Mouse (Mus musculus) urinary bladder, adult 18-20 months (tissue): ENCODE results near the gene Hist1h2bj.
A peak's percentile ranks its signal among the peaks of the same experiment; 100 is the strongest.
"Not testable (repeated sequence)": the region's sequence is repeated elsewhere in the genome, so short reads cannot be mapped to it uniquely, and the experiment has no call there.

Experiments used
- DNase-seq, 2 experiments: peaks; one replicate each; pipeline ENCODE4 v3.0.0; 2022; ENCODE audit warnings: low spot score in 2 of 2, mixed read lengths in 2 of 2

The Hist1h2bj gene

DNA sequence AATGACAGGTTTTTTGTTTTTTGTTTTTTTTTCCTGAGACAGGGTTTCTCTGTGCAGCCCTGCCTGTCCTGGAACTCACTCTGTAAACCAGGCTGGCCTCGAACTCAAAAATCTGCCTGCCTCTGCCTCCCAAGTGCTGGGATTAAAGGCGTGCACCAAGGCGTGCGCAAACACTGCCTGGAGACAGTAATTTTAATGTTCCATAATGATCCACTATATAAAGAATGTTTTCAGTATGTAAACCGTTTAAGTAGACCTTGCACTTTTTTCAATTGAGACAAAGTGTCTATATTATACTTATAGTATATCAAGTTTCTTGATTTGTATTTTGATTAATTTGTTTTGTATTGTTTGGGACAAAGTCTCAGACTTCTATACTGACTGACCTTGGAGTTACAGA is 3.6 kb upstream of the Hist1h2bj start:
- no peak for DNase-seq

DNA sequence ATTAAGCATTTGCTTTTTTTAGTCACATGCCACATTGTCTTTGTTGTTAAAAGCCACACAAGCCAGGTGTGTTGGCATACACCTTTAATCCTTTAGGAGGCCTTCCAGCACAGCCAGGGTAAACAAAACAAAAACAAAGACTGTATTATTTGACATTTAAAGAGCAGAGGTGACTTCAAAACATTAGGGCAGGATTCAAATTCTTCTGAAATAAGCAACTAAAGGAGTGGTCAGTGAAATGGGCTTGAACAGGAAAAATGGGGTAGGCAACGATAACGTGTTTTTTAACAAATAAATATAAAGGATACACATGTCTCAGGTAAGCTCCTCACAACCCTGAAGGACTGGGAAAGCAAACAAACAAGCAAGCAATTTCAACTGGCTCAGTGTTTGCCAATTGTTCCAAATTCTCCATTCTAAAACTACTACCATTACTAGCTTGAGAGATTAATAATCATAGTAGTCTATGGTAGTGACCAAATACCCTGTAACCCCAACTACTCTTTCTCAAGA is 3.0 kb upstream of the Hist1h2bj start:
- DNase-seq, result no peak

DNA sequence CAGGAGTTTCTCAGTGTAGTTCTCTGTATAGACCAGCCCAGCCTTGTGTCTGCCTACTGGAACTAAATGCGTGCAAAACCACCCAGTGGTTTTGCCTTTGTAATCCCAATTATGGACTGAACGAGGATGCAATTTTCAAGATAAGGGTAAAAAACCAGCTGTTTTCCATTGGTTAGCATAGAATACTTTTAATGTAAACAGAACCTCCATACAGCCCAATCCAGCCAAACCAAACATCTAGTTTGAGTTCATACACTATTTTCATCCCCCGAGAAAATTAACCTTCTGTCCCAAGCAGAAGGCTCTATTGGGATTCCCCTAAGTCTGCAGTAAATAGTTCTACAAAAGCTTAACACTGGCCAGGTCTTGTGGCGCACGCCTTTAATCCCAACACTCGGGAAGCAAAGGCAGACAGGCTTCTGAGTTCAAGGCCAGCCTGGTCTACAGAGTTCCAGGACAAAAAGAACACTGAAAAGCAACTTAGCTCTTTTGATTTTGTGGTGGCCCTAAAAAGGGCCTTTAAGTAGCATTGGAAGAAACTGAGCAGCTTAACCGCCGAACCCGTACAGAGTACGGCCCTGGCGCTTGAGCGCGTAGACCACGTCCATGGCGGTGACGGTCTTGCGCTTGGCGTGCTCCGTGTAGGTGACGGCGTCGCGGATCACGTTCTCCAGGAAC is 2.4 kb upstream of the Hist1h2bj start:
- DNase-seq, result no peak

DNA sequence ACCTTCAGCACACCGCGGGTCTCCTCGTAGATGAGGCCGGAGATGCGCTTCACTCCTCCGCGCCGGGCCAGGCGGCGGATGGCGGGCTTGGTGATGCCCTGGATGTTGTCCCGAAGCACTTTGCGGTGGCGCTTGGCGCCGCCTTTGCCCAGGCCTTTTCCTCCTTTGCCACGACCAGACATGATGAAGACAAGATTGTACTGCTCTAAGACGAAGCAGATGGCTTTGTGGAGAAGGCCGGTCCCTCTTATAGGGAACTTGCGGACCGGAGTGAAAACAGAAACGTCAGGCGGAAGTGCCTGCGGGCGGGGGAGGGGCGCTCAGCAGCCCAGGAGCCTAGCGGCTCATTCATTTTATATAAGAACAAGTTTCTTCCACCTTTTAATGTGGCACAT is 1.9 kb upstream of the Hist1h2bj start, which contains the start of gene Hist1h4i:
Hist1h4i (minus strand) TSS at position 221 of the 395 bp plus-strand sequence.
- DNase-seq, result peak; percentile 92 to 94

DNA sequence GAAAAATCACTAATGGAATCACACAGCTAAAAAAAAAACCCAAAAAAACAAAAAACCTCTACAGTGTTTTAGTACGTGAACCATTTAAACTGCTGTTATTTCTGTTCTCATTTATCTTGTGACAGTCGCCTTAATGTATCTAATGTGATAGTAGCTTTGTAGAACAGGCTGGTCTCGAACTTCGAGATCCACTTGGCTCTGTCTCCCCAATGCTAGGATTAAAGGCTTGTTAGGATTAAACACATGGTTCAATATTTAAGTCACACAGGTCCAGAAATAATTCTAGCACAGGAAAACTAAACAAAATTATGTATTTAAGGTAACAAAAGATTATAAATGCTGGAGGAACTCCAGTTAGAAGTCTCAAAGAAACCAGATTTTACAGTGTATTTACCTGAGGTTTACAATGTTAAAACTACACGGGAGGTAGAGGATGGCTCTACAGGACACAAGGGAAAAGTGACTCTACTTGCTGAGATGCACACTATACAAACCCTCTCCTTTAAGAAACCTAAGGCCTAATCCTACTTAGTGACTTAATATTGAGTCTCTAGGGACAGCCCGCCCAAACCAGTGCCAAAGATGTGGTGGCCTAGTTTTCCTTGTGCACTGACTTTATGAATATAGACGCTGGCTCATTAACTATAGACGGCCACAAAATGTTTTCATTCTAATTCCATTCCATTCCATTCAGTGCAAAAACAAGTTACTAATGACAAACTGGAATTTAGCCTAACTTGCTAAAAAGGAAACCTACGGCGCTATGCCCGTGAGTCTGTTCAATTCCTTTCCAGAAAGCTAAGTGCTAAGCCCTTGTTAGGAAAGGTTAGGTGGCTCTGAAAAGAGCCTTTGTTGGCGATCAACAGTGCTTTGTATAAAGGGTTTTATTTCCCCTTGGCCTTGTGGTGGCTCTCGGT is 1.1 kb upstream of the Hist1h2bj start:
- DNase-seq, result no peak

DNA sequence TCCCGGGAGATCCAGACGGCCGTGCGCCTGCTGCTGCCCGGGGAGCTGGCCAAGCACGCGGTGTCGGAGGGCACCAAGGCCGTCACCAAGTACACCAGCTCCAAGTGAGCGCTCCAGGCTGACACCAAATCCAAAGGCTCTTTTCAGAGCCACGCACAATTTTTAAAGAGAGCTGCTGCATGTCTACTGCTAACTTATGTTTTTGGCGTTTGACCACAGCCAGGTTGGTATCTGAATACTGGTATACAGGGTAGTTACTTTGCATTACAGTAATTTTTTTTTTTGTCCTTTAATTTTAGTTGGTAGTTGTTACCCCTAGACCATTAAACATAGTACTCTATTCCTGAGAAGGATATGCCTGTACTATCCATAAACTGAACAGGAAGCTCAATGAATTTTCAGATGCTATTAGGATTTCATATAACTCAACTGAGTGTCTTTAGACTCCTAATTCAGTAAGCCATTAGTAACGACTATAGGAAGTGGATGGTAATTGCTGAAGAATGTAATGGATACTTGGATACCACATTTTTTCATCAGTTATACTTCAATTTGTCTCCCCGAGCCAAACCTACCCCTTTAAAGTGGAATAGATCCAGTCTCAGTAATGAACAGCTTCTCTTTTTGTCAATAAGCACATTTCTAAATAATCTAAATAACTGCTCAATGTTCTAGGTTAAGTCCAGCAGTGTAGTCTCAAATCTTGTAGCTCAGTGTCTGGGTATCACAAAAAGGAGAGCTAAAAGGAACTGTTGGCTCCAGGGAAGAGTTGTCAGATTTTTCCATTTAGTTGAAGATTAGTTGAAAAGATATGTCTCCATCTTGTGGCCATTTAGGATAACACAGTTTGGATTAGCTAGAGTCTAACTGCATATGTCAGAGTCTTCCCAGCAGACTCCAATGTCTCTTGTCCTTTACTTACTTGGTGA is 753 bp downstream of the Hist1h2bj start:
- DNase-seq, result no peak

DNA sequence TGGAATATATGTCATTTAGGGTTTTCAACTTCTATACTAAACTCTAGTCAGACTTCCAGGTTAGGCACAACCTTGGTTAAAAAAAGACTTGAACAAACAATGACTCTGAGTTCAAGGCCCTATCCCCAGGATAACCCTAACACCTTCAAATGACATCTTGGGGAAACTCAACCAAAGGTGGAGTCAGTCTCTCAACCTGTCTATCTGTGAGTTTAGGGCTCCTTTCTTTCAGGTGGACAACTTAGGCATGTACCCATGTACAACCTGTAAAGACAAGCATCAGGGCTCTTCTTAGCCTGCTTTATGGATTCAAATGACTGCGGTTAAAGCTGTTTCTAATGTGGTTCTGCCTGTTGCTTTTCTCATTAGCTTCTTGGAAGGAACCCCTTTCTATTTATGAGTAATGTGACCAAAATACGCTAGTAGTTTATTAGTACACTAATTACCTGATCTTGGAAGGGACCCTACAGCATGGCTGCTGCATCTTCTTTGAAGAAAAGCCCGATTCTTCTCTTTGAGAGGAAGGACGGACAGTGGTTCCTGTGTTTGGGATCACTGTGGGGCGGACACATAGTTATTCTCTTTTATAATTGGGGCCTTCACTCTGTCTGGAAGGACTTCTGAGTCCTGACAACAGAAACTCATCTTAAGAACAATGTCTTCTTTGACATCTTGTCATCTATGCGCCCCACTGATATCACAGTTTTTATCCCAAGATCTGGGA is 1.6 kb downstream of the Hist1h2bj start:
- DNase-seq, result no peak

DNA sequence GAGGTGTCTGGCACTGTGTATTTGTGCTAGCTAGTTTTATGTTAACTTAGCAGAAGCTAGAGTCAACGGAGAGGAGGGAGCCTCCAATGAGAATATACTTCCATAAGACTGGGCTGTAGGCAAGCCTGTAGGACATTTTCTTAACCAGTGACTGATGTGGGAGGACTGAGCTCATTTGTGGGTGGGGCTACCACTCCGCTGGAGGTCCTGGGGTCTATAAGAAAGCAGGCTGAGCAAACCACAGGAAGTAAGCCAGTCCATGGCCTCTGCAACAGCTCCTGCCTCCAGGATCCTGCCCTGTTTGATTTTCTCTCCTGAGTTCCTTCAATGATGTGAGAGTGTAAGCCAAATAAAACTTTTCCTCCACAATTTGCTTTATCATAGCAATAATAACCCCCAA is 2.3 kb downstream of the Hist1h2bj start:
- DNase-seq, result no peak

DNA sequence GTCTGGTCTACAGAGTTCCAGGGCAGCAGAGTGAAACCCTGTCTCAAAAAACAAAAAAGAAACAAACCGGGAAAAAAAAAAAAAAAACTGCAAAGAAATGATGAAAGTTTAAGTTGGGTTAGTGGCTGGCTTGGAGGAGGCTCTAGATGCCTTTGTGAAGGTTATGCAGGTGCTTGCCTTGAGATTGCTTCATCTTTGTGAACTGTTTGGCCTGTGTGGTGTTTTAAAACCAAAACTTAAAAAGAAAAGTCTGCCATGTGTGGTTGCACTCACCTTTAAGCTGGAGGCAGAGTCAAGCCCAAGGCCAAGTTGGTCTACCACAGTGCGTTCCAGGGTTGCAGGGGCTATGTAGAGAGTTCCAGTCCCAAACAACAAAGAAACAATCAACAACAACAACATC is 6.0 kb downstream of the Hist1h2bj start:
- DNase-seq, result no peak

DNA sequence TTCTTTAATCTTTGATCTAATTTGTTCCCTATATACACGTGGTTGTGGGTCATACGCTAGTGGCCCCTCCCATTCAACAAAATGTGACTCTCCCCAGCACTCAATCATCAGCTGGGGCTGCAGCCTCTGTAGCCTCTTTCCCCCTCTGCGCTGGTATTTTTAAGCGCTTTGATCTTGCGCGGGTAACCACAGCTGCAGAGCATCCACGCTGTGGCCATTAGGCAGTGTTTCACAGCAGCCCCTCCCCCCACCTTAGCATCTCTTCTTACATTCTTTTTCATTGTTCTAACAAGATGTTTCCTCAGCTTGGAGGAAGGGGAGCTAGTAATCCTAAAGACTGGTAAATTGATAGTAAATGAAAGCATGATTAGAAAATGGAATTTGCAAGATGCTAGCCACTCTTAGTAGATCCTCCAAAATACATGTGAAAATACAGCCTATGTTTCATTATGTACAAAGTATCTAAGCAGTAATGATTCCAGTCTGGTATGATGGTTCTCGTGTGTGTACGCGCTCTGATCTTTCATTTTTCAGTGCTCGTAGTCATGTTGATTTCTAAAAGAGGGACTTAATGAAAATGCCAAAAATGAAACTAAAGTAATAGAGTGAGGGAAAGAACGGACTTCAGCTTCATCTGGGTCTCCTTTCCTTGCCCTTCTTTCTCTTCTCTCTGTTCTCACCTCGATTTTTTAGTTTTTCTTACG is 6.9 kb downstream of the Hist1h2bj start:
- DNase-seq, result no peak

DNA sequence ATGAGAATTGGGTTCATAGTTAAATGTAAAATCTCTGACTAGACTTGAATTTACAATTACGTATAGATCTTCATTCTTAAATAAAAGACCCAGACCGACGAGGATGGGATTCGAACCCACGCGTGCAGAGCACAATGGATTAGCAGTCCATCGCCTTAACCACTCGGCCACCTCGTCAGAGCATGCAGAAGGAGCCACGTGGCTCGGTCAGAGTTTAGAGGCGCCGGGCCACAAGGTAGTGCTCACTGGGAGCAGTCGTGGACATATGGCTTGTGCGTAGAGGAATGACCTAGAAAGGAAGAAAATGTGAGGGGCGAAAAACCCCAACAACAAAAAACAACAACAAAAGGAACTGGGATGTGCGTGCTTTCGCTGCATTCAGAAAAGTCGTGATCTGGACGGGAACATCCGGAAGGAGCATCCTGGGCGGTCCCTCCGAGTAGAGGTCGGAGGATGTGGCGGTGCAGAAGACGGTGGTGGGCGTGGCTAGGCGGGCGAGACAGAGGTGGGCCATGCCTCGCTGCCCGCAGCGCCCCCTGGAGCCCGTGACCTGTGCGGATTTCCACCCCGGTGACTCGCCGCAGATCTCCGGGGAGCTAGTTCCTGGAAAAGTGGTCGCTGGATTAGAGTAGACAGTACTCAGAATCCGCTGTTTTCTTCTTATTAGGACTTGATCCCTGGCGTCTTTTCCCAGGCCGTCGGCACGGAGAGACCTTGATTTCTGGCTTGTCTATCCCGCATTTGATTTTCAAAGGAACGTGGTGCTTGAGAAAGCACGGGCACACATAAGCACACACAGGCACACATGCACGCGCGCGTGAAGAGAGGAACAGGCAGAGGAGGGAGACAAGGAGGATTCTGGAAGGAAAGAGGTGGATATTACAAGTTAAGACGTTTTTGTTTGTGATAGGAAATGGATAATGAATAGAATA is 7.8 kb downstream of the Hist1h2bj start:
- DNase-seq, result peak; percentile 73 to 78

DNA sequence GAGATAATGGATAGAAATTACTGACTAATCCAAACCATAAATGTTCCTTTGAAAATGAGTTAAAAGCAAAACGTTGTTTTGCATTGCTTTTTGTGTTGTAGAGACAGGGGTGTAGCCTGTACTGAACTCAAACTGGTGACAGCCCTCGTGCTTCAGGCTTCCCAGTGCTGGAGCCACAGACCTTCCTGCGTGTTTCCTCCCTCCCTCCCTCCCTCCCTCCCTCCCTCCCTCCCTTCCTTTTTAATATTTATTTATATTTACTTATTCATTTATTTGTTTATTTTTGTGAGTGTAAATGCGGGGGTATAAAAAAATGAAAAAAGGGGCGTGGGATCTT is 8.5 kb downstream of the Hist1h2bj start:
- no peak for DNase-seq

DNA sequence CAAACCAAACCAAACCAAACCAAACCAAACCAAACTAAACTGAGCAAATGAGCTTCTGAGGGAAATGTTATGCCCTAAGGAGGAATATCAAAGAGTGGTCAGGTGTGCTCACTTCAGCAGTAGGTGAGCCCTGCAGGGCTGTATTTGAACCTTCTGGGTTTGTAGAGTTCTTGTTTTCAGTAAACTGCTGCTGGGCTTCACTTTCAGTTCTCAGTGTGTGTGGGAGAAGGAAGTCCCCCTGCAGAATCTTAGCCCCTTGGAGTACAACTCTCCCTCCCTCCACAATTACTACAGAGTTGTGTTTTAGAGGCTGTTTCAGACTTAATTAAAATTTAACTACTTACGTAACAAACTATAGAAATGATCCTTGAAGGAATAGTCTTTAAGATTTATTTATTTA is 10.7 kb downstream of the Hist1h2bj start:
- DNase-seq, result no peak

DNA sequence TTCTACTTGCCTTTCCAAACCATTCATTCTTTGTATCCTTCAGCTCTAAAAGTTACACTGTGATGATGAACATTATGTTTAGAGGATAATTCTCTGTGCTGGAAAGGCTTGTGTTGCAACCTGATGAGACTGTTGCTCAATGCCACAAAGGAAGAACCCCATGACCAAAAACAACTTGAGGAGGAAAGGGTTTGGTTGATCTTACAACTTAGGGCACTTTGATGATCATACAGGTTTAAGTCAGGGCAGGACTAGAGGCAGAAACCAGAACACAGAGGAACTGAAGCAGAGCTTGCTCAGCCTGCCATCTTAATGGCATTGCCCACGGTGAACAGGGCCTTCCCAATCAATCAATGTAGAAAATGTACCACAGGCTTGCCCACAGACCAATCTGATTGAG is 18.4 kb downstream of the Hist1h2bj start:
- no peak for DNase-seq

DNA sequence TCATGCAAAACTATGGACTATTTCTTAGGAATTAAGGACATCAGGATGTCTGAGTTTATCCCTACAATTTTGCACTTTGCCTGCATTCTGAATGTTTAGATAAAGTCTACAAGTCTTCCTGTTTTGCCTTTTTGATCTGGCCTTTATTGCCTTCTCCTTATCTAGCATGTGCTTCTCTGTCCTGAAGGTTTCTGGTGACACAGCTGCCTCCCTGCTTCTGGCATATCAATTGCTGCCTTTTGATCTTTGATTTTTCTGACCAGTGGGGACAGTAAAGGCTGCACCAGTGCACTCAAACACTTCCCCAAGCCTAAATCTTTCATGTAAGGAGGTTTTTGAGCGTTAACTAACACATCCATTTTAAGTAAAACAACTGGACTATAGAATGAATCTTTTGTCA is 20.5 kb downstream of the Hist1h2bj start:
- DNase-seq, result no peak

DNA sequence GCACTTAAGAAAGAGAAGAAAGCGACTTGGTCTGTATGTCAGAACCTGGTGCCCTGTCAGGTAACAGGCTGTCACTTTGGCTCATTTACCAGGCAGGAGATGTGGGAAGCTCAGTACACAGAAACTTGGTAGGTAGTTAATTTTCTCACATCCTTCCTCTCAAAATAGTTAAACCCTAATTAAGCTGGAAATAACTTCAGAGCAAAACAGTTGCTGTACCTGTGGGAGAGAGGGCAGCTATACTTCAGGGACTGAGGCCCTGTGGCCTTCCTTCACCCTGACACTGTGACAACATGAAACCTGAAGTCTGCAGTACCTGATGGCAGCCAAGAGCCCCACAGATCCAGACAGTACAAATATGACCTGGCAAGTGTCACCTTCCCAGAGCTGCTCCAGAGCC is 41.1 kb downstream of the Hist1h2bj start, which contains the start of gene Vmn1r188:
Vmn1r188 (plus strand) TSS at position 301 of the 400 bp plus-strand sequence.
- DNase-seq, result not testable (repeated sequence)
